Mouse (Mus musculus): Measurements from ENCODE around the gene Atp4b. TPM values are rescaled to one million over a fixed set of nuclear protein-coding genes. Genes with fewer than 3 reads are reported as not detected.

Atp4b gene
- polyA plus RNA-seq, 2 experiments from 2014 or later, result not detected

Other genes with a start within 250 kb of the Atp4b start
- gene Lamp1, start 237.7 kb downstream of the Atp4b start, polyA plus RNA-seq (2017; shearing (Covaris generic)), result 10 to 100 TPM; 12.6 to 25.2 TPM
- gene Grtp1, start 196.2 kb downstream of the Atp4b start, polyA plus RNA-seq (2017; shearing (Covaris generic)), result 1 to 10 TPM; 2.8 to 3.2 TPM
- gene Adprhl1, start 142.7 kb downstream of the Atp4b start, polyA plus RNA-seq (2017; shearing (Covaris generic)), result under 1 TPM in 1 of 2 experiments, not detected in 1; 0.12 TPM
- gene Dcun1d2, start 108.7 kb downstream of the Atp4b start, polyA plus RNA-seq (2017; shearing (Covaris generic)), result 10 to 100 TPM; 23.6 to 27.6 TPM
- gene Tmco3, start 108.6 kb downstream of the Atp4b start, polyA plus RNA-seq (2017; shearing (Covaris generic)), result 10 to 100 TPM; 26.8 to 32.8 TPM
- 10 to 100 TPM; 31.5 to 46.6 TPM for gene Tfdp1, start 58.1 kb downstream of the Atp4b start, polyA plus RNA-seq (2017; shearing (Covaris generic))
- not detected for gene Grk1, start 8.3 kb upstream of the Atp4b start, polyA plus RNA-seq (2017; shearing (Covaris generic))
- gene Tmem255b, start 38.4 kb upstream of the Atp4b start, polyA plus RNA-seq (2017; shearing (Covaris generic)), result not detected
- gene Gas6, start 97.7 kb upstream of the Atp4b start, polyA plus RNA-seq (2017; shearing (Covaris generic)), result not detected
- under 1 TPM in 1 of 2 experiments, not detected in 1; 0.30 TPM for gene 1700029H14Rik, start 165.6 kb upstream of the Atp4b start, polyA plus RNA-seq (2017; shearing (Covaris generic))